22 mouse cellular contexts compared by ENCODE assay signal in the genomic region with DNA sequence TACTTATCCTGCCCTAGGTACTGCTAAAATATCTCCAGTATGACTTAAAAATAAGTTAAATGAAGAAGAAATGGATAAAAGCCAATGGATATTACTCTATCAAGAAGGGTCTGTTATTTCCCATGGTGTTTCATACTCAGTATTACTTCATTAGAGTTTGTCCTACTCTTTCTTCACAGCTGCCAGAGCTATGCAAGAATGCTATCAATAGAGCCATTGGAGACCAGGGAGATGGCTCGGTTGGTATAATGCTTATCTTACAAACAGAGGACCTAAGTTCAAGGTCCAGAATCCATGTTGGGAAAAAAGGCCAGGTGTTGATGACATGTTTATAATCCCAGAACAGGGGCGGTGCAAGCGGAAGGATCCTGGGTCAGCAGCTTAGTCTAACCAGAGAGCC.
DNase-seq lines count a peak whose midpoint lies in the region; ATAC-seq lines count a peak whose summit lies in the region.
"Had no signal": no experiment of that assay in that cellular context is flagged by ENCODE, and none has a peak within 500 bp of the region (broad histone marks: within the 10 kb centered on the region; RNA-seq: fewer than 3 reads in every experiment).

No protein-coding gene starts in this region.

- no peak overlapping the region for H3K4me2 ChIP-seq in intestine, embryonic 16.5 days (ENCODE audit: low read depth, low read length)
- H3K4me2 ChIP-seq in intestine, embryonic 15.5 days (replicated peaks): no peak overlapping the region
- no peak overlapping the region for H3K4me2 ChIP-seq in midbrain, embryonic 11.5 days
- H3K4me2 ChIP-seq in midbrain, embryonic 16.5 days (ENCODE audit: low read length): no peak overlapping the region
- H3K4me2 ChIP-seq: hindbrain, embryonic 13.5 days had no signal

- 76% methylated on average over 3 of the region's 3 CpGs for WGBS in intestine, embryonic 16.5 days
- WGBS in intestine, embryonic 15.5 days: 76% methylated on average over 3 of the region's 3 CpGs
- 94% methylated on average over 3 of the region's 3 CpGs for WGBS in midbrain, embryonic 11.5 days
- 91% methylated on average over 3 of the region's 3 CpGs for WGBS in midbrain, embryonic 16.5 days

- H3K4me3 ChIP-seq in intestine, embryonic 16.5 days (ENCODE audit: low read length): no peak overlapping the region
- no peak overlapping the region for H3K4me3 ChIP-seq in intestine, embryonic 15.5 days (replicated peaks)
- H3K4me3 ChIP-seq in midbrain, embryonic 11.5 days (ENCODE audit: low read depth, low read length): no peak overlapping the region
- H3K4me3 ChIP-seq in midbrain, embryonic 16.5 days (ENCODE audit: low read depth, low read length): no peak overlapping the region
- H3K4me3 ChIP-seq: gastrocnemius, adult 2 months; hindbrain, embryonic 10.5 days; hindbrain, embryonic 13.5 days had no signal

- no peaks in the 10 kb centered on the region for H3K9me3 ChIP-seq in intestine, embryonic 16.5 days (ENCODE audit: control insufficient read depth, low read length)
- H3K9me3 ChIP-seq in intestine, embryonic 15.5 days: no peaks in the 10 kb centered on the region
- 0 out of 2 replicates have a peak, but pooled peaks cover 3% of the 10 kb centered on the region for H3K9me3 ChIP-seq in midbrain, embryonic 11.5 days (ENCODE audit: control insufficient read depth, low read length)
- 0 out of 2 replicates have a peak, but pooled peaks cover 2% of the 10 kb centered on the region for H3K9me3 ChIP-seq in midbrain, embryonic 16.5 days (replicated peaks; ENCODE audit: control insufficient read depth, low read length, poor library complexity, severe bottlenecking)
- H3K9me3 ChIP-seq: hindbrain, embryonic 10.5 days; hindbrain, embryonic 13.5 days had no signal

- H3K36me3 ChIP-seq in intestine, embryonic 16.5 days (ENCODE audit: control insufficient read depth, insufficient read depth, low read length): no peaks in the 10 kb centered on the region
- H3K36me3 ChIP-seq in intestine, embryonic 15.5 days: no peaks in the 10 kb centered on the region
- no peaks in the 10 kb centered on the region for H3K36me3 ChIP-seq in midbrain, embryonic 11.5 days (ENCODE audit: control insufficient read depth, insufficient read depth, low read length)
- no peaks in the 10 kb centered on the region for H3K36me3 ChIP-seq in midbrain, embryonic 16.5 days (ENCODE audit: control insufficient read depth, insufficient read depth, low read length)
- H3K36me3 ChIP-seq: G1E had no signal

- peak; percentile 46 for ATAC-seq in intestine, embryonic 16.5 days
- ATAC-seq in intestine, embryonic 15.5 days: no peak
- ATAC-seq in midbrain, embryonic 11.5 days (ENCODE audit: low FRiP score): no peak
- no peak for ATAC-seq in midbrain, embryonic 16.5 days
- ATAC-seq: forebrain, embryonic 14.5 days; forebrain, postnatal 0 days; hindbrain, embryonic 16.5 days; Patski had no signal

- H3K27ac ChIP-seq in intestine, embryonic 16.5 days (ENCODE audit: low read length): no peak overlapping the region
- no peak overlapping the region for H3K27ac ChIP-seq in intestine, embryonic 15.5 days
- H3K27ac ChIP-seq in midbrain, embryonic 11.5 days (ENCODE audit: low read depth, low read length): no peak overlapping the region
- H3K27ac ChIP-seq in midbrain, embryonic 16.5 days (ENCODE audit: low read length): no peak overlapping the region
- H3K27ac ChIP-seq: gastrocnemius, adult 2 months; hindbrain, embryonic 10.5 days; hindbrain, embryonic 13.5 days had no signal

- no peaks in the 10 kb centered on the region for H3K4me1 ChIP-seq in intestine, embryonic 16.5 days (ENCODE audit: control insufficient read depth, insufficient read depth, low read length)
- no peaks in the 10 kb centered on the region for H3K4me1 ChIP-seq in intestine, embryonic 15.5 days (replicated peaks)
- peaks cover 16% of the 10 kb centered on the region for H3K4me1 ChIP-seq in midbrain, embryonic 11.5 days (ENCODE audit: control insufficient read depth, insufficient read depth, low read length)
- H3K4me1 ChIP-seq in midbrain, embryonic 16.5 days (ENCODE audit: control insufficient read depth, insufficient read depth, low read length): peaks cover 11% of the 10 kb centered on the region

- no peak overlapping the region for H3K9ac ChIP-seq in intestine, embryonic 16.5 days (ENCODE audit: low read depth, low read length)
- no peak overlapping the region for H3K9ac ChIP-seq in intestine, embryonic 15.5 days
- no peak overlapping the region for H3K9ac ChIP-seq in midbrain, embryonic 11.5 days (ENCODE audit: low read length)
- H3K9ac ChIP-seq in midbrain, embryonic 16.5 days (ENCODE audit: low read depth, low read length): no peak overlapping the region
- H3K9ac ChIP-seq: forebrain, postnatal 0 days; hindbrain, embryonic 13.5 days had no signal

- peak; percentile 1 for DNase-seq in cerebellum, adult 9-11 months
- no peak for DNase-seq in cerebellum, postnatal 4 days (ENCODE audit: low spot score in 2 of 2)
- peak; percentile 33 for DNase-seq in midbrain, embryonic 11.5 days (ENCODE audit: low spot score, missing footprints)
- DNase-seq in testis, postnatal 10 days (ENCODE audit: low spot score): peak; percentile 20
- no peak for DNase-seq in testis, postnatal 14 days (ENCODE audit: low spot score)
- DNase-seq: adrenal gland, postnatal 14 days; cerebellum, adult 11 months; cerebellum, adult 2 months; forebrain, postnatal 0 days; gastrocnemius, adult 2 months; gastrocnemius, postnatal 14 days; heart, adult 18-20 months had no signal

- no peaks in the 10 kb centered on the region for H3K27me3 ChIP-seq in intestine, embryonic 16.5 days (replicated peaks; ENCODE audit: control insufficient read depth, insufficient read depth, low read length)
- H3K27me3 ChIP-seq in intestine, embryonic 15.5 days (replicated peaks): no peaks in the 10 kb centered on the region
- no peaks in the 10 kb centered on the region for H3K27me3 ChIP-seq in midbrain, embryonic 11.5 days (ENCODE audit: control insufficient read depth, insufficient read depth, low read length)
- H3K27me3 ChIP-seq in midbrain, embryonic 16.5 days (ENCODE audit: control insufficient read depth, insufficient read depth, low read depth, low read length): no peaks in the 10 kb centered on the region
- H3K27me3 ChIP-seq: CH12.LX; hindbrain, embryonic 13.5 days; Patski had no signal

Comparison
In these comparisons a context has a peak if more than half of its experiments do, and no peak if none do; other contexts are left out.
1. DNase-seq: peak in cerebellum, adult 9-11 months (single experiment), midbrain, embryonic 11.5 days (single experiment) and testis, postnatal 10 days (single experiment); none in cerebellum, postnatal 4 days (0 of 2) and testis, postnatal 14 days (single experiment).